Mouse (Mus musculus): Measurements from ENCODE around the gene Fbxo21.

Gene Fbxo21

DNA sequence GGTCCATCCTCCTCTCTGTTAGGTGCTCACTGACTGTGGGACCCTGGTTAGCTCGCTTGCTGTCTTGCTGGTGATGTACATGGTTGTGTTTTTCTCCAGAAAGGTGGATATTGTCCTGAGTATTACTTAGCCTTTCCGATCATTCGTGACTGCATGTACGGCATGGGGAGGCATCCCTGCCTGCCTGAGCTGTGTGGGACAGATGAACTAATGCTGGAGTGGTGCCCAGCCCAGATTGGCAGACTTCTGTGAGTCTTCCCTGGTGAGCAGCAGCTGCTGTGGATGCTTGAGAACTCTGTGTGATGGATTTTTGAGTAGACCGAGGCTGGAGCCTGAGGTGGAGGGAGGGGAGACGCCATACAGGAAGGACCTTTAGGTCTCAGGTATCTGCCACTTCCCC, 68.4 kb downstream of the Fbxo21 start:
- DNase-seq (ENCODE audit: low read depth, low spot score), result no peak

DNA sequence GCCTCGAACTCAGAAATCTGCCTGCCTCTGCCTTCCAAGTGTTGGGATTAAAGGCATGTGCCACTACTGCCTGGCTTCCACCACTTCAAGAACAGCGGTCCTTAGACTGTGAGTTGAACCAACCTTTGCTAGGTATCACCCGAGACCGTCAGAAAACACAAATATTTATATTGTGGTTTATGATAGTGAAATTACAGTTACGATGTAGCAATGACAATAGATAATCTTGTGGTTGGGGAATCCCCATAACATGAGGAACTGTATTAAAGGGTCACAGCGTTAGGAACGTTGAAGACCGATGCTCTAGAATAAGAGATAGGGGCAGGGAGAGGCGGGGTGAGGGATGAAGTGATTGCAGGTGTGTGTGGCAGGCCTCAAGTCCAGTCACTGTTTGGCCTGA, 68.9 kb downstream of the Fbxo21 start:
- no peak for DNase-seq (ENCODE audit: low read depth, low spot score)

DNA sequence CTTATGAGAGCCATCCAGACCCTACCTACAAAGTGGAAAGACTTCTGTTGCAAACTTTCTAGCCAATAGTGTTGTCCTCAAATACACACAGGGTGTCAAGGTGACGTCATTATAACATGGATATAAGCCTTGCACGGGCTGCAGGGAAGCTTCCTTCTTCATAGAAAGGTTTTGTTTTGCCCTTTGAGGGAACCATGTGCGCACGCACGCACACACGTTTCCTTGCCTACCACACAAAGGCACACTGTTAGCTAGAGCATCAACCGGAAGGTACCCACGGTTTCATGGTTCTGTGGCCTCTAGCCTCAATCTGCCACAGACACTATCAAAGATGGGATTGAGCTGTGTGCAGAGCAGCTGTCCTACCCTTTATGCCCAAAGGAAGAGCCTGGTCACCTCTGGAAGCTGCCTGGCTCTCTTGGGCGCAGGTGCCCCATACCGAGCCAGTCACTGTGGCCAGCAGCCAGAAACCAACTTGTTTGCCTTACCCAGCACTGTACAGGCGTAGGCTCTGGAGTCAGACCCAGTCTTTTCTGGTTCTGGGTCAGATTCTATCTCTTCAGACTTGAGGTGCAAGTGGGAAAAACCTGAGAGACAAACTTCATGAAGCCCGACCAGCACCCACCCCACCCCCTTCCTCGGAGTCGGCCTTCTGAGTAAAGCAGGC, 70.7 kb downstream of the Fbxo21 start:
- no peak for DNase-seq (ENCODE audit: low read depth, low spot score)

DNA sequence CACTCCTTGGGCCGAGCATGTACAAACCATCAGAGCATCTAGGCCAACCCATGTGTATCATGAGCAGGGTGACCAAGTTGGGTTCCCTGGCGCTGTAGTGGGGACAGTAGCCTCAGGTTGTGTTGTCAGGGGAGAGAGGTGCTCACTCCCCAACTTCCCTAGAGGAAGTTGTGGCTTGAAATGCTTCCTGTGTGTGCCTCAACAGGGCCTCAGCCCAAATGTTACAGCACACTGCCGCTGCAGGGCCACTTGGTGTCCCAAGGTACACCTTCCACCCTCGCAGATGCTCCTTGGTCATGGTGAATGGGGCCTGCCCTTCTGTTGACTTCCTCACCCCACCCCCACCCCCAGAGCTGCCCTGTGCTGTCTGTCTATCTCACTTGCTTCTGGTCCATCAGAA, 71.9 kb downstream of the Fbxo21 start:
- no peak for DNase-seq (ENCODE audit: low read depth, low spot score)

DNA sequence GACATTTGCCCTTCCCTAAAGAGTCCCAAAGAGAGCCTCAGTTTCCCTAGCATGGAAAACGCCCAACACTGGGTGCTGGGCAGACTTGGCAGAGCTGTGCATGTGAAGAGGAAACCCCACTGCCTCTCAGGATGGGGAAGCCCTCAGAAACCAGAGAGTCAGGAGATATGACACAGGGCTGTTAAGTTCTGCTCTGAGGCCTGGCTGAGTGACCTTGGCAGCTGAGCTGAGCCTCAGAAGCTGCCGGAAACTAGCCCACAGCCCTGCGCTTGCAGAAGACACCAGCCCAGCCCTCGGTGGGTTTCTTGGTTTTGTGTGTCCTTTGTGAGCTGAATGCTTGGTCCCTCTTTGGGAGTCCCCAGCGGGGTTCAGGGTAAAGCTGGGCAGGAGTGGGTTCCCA, 72.4 kb downstream of the Fbxo21 start:
- no peak for DNase-seq (ENCODE audit: low read depth, low spot score)

DNA sequence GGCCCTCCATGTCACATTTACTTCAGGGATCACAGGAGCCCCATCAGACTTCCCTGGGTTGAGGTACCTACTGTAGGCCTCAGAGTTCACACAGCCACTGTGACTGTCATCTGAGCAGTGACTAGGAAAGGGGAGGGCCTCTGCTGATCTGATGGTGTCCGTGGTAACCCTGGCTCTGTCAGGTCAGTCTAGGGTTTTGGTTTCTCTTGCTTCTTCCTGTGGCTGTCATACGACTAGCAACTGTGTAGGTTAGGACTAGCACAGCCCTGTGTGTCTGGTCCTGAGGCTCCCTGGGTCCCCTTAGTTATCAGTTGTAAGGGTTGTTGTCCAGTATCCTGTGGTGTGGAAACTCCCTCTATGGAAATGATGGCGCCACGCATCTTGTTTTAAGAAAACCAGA, 74.2 kb downstream of the Fbxo21 start:
- no peak for DNase-seq (ENCODE audit: low read depth, low spot score)

DNA sequence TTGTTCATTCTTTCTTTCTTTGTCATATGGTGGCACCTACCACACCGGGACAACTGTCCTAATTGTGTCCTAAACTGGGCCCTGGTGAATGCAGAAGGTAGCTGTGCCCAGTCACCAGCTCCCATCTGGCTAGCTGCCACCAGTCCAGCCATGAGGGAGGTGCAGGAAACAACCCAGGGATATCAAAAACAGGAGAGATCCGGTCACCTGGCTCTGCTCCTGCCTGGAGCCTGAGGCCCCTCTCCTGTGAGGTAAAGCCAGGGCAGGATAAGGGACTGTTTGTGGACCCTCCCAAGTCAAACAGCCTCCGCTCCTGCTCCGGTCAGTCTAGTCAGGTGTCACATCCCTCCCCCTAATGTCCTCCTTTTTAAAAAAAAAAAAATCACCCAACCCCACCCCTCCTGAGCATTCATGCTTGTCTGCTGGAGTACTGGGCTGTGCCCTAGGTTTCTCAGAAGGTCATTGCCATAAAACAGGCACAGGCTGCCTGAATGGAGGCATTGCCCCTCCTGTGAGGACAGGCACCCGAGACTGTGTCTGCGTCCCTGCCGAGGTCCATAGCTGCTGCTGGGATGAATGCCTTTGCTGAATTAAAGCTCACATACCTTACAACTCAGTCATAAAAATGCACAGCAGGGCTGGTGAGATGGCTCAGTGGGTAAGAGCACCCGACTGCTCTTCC, 75.6 kb downstream of the Fbxo21 start:
- no peak for DNase-seq (ENCODE audit: low read depth, low spot score)

DNA sequence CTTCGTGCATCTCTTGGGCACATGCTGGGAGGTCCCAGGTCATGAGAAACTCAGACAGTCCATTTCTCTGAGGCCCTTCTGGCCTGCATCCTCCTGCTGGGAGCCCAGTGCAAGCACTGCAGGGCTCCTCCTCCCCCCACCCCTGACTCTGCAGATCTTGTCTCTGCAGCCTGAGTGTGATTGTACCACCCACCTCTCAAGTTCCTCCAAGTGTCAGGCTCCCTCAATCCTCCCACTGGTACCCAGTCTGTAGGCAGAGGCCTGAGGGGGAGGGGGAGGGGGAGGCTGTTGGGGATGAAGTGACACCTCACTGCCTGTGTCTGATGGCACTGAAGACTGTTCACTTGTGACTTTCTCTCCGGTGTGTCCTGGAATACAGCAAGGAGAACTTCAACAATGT, 76.7 kb downstream of the Fbxo21 start:
- no peak for DNase-seq (ENCODE audit: low read depth, low spot score)

DNA sequence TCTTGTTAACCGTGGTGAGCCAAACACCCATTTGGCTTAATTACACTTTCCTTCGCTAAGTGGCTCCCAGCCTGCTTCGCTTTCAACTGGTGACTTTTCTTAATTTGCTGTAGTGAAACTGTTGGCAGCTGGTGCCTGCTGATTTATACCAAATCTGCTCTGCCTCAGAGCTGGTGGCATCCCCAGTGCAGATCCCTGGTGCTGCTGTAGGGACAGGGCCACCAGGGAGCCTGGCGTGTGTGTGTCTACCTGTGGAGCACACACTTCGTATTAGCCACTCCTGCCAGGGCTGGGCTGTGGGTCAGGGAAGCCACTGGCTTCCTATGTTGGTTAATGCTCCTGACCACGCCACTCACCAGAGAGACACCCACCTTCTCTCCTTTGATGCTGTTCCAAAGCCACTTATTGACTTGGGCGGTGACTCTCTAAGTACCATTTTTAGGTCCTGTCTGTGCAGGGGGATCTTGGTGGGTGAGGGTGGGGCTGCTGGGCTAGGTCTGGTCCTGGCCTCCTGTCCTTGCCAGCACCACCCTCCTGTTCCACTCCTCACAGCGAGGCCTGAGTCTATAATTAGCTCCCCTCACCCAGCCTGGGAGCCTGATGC, 81.1 kb downstream of the Fbxo21 start:
- no peak for DNase-seq (ENCODE audit: low read depth, low spot score)

DNA sequence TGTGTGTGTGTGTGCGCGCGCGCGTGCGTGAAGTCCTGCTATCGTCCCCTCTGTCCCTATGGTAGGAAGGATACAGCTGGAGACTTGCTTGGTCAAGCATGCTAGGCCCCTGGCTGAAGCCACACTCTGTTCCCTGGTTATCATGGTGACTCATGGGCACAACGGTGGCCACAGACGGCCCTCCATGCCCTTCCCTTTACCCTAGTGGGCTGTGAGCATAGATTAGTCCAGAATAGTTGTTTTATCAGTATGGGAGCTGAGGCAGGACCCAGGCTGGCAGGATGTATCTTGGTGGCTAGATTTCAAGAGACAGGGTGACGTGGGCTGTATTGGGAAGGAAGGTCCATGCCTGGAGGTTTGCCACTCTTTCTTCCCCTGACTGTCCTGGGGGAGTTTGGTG, 82.3 kb downstream of the Fbxo21 start:
- no peak for DNase-seq (ENCODE audit: low read depth, low spot score)

DNA sequence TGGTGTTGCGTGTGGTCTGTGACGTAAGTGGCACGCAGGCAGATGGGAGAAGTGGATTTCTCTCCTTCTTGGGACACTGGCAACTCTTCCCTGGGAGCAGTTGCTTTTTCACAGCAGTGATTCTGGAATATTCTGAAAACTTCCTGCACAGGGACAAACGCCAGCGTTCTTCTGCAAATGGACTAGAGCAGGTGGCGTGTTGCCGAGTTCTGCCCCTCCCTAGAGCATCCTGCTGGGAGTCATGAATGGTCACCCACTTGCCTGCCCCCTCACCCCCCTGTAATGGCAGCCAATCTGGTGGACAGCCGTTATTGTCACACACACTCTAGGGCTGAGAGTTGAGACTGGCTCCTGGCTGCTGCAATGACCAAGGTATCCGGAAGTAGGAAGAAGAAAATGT, 83.1 kb downstream of the Fbxo21 start:
- no peak for DNase-seq (ENCODE audit: low read depth, low spot score)

Data from R1 (cell line).